Mouse (Mus musculus) activated CD4-positive, CD25-positive, alpha-beta regulatory T cell, adult 4 months (primary cell): ENCODE results near the gene Glud1. TPM values are rescaled to one million over a fixed set of nuclear protein-coding genes. Genes with fewer than 3 reads are reported as not detected.
"Not testable (repeated sequence)": the region's sequence is repeated elsewhere in the genome, so short reads cannot be mapped to it uniquely, and the experiment has no call there.

Source experiments
- ATAC-seq: one replicate; pipeline ENCODE4 v1.8.0; 2017
- polyA plus RNA-seq, 2 experiments: library from polyadenylated mRNA; unstranded; fragments of 100-300 nt; shearing (Covaris generic); gene quantifications; one replicate each; pipeline ENCODE4 v1.2.1; 2017

Gene Glud1
- polyA plus RNA-seq, 2 experiments from 2014 or later: 37.3 to 50.1 TPM

DNA sequence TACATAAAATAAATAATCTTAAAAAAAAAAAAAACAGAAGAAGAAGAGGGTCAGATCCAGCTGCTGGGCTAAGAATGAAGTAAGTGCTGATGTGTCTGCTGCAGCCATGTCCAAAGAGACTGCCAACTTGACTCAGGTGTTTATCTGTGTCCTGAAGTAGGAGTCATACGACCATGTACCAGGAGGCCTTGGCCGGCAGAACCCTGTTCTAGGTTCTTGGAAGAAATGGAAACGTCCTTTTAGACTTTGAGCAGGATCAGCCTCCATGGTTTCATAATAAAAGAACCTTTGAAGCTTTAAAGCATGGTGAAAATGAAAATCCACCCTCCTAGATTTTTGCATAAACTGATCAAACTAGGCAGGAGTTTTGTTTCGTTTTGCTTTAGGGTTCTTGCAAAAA lies 43.9 kb downstream of the Glud1 start:
- no peak for ATAC-seq

DNA sequence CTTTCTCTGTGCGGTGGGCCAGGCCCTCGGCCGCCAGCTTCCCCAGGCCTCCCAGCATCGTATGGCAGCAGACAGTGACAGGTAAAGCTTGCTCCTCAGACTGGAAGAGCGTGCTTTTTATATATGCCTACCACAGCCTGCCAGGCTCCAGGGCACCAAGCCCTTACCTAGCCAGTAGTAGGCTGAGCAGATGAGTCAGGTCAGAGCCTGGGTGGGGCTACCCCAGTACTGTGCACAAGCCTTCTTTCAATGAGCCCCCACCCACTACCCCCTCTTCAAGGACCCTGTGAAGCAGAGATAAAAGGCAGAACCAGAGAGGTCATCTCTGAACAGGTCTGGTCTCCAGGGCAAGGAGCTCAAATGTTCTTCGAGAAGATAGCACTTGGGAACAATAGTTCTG lies 44.8 kb downstream of the Glud1 start, which contains the start of gene Fam25c:
Fam25c (minus strand) TSS at position 133 of the 400 bp plus-strand sequence.
- ATAC-seq: no peak

DNA sequence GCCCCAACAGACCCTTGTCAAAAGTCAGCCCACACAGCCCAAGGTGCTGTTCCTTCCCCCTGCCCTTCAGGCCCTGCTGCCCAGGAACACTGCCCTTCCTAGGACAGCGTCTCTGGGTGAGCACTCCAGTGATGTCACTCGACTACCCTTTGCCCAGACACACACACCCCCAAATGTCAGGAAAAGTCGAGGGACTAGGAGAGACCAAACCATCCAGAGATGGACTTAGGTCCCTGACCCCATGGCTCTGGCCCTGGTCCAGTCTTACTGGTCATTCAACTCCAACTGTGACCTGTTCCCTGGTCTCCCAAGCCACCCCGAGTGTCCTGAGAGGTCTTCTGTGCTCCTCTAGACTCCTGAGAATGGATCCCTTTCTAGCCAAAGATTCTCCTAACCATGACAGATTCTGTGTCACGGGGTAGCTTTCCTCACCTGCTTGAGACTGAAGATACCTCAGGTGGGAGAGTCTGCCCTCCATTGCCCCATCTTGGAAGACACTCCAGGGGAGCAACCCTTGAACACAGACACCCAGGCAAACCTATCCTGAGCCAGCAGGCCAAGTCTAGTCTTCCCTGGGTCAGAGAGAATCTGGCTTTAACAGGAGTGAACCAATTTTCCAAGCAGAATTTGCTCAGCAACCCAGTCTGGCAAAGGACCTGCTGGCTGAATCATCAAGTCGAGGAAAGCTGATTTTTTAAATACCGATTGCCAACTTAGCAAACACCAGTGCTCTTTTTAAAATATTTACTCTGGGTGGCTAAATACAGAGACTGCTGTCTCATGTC lies 47.3 kb downstream of the Glud1 start:
- ATAC-seq: no peak

DNA sequence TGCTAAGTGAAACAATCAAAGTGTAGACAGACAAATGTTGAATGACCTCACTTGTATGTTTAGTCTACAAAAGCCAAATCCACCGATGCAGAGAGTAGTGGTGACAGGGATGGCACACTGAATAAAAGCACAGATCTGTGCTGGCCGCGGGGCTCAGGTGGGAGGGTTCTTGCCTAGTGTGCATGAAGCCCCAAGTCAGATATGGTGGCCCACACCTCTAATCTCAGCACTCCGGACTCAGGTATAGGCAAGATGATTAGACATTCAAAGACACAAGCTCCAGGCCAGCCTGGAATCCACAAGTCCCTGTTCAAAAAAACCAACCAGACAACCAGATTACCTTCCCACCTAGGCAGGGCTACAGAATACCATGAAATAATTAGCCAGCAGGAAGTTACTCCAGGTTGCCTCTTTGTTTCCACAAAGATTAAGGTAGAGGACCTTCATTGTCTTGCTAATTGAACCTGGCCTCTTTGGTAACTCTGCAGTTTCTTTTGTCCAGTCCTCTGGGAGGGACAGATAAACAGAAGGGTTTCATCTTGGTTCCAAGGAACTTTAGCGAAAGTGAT lies 49.2 kb downstream of the Glud1 start:
- no peak for ATAC-seq

- no peak for ATAC-seq
Measured at GRCm38 (mm10) chr14:34360251-34360650, 49.7 kb downstream of the Glud1 start.

GRCm38 (mm10) chr14:34362135-34362534 lies 51.6 kb downstream of the Glud1 start:
- no peak for ATAC-seq

GRCm38 (mm10) chr14:34362726-34363445 lies 52.4 kb downstream of the Glud1 start:
- ATAC-seq: peak; percentile 54

DNA sequence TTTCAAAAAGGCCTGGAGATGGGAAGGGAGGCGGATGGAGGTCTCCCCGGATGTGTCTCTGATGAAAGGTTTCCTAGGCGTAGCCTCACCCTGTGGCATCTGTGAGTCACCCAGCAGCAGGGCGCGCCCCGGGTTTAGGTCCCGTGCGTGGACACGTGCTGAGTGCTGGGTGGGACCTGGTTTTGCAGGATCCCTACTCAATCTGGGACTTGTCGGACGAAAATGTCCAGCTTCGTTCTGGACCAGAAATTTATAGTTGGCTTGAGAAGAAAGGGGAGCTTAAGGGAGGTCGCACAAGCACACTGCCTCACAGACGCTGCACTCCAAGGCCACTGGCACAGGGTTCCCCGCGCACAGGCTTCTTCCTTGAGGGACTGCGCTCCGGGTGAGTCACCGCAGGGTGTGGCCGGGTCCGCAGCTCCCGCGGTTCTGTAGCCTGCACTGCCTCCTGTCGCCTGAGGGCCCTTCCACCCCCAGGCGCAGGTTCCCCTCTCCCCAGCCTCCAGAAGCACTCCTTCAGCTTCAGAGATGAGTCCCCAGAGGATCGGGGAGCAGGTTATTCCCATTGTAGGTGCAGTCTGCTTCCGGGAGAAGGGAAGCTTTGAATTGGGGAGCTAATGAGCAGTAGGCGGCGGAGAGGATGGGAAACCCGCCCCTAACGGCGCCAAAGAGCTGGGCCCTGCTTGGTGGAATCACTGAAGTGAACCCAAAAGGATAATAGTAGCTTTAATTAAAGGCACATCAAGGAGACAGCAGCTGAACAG lies 53.1 kb downstream of the Glud1 start:
- ATAC-seq: peak; percentile 81

- ATAC-seq: not testable (repeated sequence)
Measured at GRCm38 (mm10) chr14:34364254-34365146, 54.0 kb downstream of the Glud1 start.

DNA sequence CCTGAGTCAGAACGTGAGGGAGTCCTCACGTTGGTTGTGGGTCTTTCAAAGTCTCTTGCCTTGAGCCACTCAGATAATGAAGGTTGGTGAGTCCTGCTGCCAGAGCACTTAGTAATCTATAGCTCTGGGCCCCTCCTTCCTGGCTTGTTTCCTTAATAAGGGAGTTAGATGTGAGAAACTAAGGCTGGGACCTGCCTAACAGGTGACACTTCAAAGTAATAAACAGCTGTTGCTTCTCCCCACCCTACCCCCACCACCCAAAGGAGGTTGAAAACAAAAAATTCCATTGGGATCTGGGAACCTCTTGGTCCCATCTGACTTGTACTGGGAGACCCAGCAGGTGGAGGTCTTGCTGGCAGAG lies 54.6 kb downstream of the Glud1 start:
- no peak for ATAC-seq

- ATAC-seq: no peak
Measured at GRCm38 (mm10) chr14:34370203-34370602, 59.7 kb downstream of the Glud1 start.

DNA sequence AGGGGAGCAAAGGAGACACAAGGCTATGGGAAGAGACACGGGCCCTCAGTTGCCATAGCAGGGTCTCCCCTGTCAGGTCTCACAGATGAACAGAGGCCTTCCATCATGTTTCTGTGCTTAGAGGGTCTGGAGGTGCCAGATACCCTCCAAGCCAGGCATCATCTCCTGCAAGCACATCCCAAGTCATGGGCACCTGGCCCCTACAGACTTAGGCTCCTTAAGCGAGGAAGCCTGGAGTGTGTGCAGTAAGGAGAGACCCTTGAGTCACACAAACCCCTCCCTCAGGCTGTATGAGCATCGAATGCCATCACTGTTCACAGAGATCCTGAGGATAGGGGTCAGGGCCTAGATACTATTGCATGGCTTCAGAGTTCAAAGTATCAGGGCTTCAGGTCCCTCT lies 60.4 kb downstream of the Glud1 start:
- ATAC-seq: no peak

GRCm38 (mm10) chr14:34371763-34372162 lies 61.2 kb downstream of the Glud1 start:
- no peak for ATAC-seq

GRCm38 (mm10) chr14:34372646-34373045 lies 62.1 kb downstream of the Glud1 start:
- no peak for ATAC-seq

DNA sequence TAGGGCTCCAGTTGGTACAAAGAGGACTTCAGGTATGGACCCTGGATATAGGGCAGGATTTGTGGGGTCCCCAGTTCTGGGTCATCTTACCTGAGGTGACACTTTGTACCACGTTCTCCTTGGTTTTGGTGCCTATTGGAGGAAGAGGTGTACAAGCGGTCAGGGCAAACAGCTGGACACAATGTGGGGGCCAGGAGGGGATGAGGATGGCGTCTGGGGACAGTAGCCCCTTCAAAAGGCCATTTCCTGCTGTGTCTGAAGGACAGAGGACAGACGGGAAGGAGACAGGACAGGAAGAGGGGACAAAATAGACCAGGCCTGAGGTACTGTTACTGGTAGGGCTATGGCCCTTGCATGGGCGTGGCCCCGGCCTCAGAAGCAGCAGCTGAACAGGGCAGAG lies 63.1 kb downstream of the Glud1 start:
- ATAC-seq: no peak

DNA sequence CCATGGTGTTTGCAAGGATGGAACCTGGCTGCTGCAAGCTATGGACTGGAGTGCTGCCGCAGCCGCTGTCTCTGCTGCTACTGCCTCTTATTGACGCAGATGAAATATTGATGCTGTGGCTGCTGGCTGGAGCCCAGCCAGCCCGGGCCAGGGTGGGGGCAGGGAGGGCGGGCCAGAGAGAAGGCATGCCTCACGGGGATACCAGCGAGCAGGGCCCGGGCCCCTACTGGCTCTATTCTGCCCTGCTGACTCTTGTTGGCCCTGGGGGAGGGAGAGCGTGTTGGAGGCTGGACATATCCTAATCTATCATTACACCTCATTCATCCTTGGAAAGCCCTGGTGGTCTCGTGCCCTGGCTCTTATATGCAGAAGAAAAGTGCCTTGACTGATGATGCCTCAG lies 64.0 kb downstream of the Glud1 start, which contains the start of gene Sncg:
Sncg (minus strand) TSS at position 213 of the 400 bp plus-strand sequence.
- ATAC-seq: no peak

- ATAC-seq: no peak
Measured at GRCm38 (mm10) chr14:34375415-34375904, 64.9 kb downstream of the Glud1 start, which contains the start of gene Mmrn2. Gene Mmrn2, plus strand, starts transcription at chr14:34375465.

- ATAC-seq: no peak
Measured at GRCm38 (mm10) chr14:34375941-34376340, 65.4 kb downstream of the Glud1 start.

DNA sequence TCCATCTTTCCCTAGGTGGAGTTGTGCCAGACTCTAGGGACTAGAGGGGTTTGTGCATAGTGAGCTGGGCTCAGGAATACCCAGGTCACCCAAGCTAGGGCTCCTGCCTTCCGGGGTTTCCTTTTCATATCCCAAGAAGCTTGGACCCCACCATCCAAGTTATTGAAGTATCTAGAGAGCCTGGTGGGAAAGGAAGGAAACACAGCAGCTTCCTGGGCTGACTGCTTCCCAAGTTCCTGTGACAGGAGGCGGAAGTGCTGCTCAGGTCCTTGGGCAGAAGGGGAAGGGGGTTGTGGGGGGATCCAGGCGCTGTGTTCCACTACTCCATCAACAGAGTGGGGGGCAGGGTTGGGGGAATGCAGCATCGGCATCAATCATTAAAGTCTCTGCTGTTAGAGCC lies 66.6 kb downstream of the Glud1 start:
- ATAC-seq: no peak

GRCm38 (mm10) chr14:34378560-34379331 lies 68.2 kb downstream of the Glud1 start:
- ATAC-seq: no peak
